Mouse (Mus musculus) cerebellum, adult 8-10 months (tissue): ENCODE measurements around the gene Tbc1d30.
A peak's percentile ranks its signal among the peaks of the same experiment; 100 is the strongest.

Source experiments
- DNase-seq: peaks from one replicate; pipeline ENCODE4 v3.0.0; 2022

The Tbc1d30 gene

DNA sequence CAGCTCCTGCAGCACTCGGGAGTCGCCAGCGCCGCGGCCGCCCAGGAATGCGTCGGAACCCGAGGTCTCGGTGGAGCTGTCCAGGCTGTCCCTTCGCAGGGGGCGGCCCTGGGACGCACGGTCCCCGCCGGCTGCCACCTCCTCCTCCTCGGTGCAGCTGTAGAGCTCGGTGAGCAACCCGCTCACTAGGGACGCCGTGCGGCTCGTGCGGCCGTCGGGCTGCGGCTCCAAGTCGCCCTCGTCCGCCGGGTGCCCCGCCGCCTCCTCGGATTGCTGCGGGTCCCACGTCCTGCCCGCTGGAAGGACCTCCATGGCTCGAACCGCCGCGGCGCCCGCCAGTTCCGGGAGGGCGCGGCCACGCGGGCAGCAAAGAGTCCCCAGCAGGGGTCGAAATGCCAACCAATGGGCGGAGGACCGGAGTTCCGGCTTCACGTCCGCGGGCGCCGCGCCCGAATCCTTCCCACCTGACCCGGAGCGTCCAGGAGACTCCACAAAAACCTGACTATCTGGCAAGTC lies at the start of gene Tbc1d30:
TSS of gene Tbc1d30 (minus strand) at position 213 of the 516 bp plus-strand sequence.
- DNase-seq = peak; percentile 24

DNA sequence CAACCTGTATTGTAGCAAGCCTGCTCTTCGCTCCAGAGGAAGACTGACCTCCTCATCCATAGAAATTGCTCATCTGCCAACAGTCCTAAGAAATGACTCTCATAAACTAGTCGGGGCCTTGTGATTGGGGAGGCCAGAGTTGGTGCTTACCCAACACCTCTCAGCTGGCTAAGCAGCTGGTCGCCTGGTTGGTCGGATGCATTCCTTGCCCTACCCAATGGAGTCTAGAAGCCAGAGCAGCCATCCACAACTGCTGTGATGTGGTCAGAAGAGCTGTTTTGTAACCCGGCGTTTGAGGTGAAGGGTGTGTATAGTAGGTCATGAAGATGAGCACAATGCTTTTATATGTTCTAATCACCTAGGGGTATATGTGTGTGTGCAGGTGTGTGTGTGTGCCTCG lies 47.5 kb upstream of the Tbc1d30 start:
- DNase-seq = no peak

DNA sequence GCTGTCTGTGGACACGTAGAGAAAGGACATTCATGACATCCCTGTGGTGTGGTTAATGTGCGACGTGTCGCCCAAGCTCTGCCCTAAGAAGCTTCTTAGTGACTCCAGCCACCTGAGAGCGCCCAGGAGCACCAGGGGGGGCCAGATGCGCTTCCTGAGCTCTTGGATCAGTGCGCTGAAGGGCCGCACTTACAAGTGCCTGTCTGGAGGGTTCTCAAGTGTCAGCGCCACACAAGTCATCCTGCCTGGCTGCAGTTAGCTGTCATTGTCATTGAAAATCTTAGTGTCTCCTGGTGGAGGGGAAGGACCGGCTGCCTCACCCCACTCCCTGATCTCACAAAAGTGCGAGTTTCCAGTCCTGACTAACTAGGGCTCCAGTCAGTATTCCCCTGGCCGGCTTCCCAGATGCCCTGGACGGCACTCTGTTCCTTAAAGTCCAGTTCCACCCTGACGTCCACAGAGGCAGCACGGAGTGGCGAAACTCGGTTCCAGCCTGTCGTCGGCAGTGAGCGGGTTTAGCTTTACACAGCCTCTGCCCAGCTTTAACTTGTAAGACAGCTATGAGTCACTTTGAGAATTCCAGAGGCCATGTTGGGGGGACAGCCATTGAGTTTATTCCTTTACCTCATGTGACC lies 44.6 kb upstream of the Tbc1d30 start:
- DNase-seq = no peak

DNA sequence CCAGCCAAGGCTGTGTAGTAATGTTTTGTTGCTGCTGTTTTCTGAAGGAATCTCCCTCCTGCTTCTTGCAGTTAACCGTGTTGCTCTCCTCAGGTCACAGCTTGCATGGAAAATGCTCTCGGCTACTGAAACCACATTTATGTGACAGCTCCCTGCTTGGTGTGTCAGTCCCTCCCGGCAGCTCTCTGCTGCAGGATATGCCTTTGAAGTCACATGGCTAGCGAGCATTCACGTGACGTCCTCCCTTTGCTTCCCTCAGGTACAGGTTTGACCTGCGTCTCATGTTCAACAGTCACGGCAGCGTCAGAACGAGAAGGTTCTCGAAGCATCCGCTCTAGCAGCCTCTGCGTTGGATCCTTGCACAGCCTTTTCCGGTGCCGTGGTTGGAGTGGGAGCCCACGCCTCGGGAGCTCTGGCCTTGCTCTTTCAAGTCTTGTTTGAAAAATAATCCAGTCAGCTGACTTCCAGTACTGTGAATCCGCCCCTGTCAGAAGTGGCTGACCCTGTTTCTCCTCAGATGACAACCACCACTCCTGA lies 43.8 kb upstream of the Tbc1d30 start:
- no peak for DNase-seq

DNA sequence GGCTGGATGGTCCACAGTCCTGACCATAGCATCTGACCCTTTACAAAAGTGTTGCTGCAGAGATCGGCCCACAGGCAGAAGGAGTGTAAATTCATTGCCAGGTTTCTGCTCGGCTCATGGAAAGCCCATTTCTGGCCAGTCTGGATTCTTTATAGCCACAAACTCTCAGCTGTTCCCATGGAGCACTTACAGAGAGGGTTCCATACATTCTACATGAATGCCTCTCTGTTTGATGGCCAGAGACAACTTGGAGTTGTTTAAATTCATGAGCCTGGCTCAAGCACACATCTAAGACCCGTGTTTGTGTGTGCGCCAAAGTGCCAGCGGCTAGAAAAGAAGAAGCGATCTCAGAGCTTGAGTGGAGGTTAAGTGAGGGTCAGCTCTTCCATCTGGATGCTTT lies 43.2 kb upstream of the Tbc1d30 start:
- DNase-seq = no peak

DNA sequence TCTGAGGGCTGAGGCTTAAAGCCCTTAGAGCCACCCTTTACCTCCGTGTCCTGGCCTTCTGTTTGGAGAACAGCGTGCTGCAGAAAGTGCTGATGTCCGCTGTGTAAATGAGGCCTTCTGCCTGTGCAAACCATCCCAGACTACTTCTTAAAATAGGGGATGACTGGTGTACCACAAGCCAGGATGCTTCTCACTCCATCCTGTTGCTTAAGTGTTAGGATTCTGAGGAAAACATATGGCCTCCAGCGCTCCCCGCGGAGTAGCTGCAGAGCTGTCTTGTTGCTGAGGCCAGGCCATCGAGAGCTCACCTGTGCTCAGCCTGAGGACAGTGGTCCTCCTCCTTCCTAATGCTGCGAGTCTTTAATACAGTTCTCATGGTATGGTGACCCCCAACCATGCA lies 40.8 kb upstream of the Tbc1d30 start:
- DNase-seq = no peak

DNA sequence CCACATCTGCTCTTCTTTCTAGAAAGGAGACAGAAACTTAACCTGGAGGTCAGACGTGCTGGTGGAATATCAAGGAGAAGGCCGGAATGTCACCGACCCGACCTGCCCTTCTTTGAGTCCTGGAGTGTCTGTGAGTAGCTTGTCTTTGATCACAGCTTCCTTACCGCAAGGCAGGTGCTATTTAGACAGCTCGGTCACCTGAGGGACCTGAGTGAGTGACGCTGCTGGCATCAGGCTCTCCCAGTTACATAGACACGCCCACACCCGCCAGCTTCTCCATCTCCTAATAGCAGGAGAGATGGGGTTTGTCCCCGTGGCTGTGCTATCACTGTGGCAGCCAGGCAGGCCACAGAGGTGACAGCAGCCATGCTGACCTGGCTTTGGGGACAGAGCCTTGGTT lies 39.5 kb upstream of the Tbc1d30 start:
- no peak for DNase-seq

DNA sequence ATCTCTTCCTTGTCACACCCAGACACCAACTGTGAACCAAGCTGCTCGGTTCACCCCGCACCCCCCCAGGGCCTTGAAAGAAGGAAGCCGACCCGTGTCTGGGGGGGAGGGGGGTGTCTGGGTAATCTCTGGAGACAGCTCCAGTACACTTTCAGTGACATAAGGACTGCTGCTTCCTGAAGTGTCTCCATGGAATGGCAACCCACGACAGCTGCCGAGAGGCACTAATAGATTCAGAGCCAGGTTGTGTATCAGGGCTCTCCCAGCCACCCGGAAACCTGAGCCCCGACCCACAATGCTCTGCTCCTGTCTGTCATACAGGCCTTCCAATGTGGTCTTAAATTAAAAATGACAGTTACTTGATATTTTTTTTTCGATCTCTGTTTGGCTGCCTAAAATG lies 35.3 kb upstream of the Tbc1d30 start:
- DNase-seq = no peak

DNA sequence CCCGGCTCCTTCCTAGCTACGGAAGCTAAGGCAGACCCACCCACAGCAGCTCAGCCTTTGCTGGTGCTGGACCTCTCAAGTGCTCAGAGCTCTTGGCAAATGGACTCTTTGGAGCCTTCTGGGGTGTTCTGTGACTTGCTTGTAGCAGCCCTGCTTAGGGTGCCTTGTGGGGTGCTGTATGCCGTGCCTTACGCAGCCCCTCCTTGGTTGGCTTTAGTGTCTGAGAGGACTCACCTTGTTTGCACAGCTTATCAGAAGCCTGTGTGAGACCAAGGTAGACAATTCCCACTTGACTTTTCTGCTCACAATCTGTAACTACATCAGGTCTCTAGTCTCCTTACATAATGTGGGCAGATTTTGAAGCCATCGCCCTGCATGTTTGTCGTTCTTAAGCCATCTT lies 34.6 kb upstream of the Tbc1d30 start:
- DNase-seq = no peak

DNA sequence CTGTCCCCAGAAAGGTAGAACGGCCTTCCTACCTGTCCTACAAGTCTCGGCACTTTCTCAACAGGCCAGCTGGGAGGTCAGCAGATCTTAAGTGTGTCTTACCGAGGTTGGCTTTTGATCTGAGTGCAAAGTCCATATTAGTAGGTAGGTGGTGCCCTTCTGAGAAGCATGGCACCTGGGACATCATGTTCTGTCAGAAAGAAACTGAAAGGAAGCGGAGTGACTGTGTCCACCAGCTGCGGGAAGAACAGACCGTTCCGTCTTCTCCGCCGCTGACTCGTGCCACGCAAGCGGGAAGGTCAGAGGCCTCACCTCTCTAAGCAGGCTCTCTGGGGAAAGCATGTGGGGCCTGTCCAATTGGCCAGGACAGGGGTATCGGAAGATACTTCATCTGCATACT lies 33.6 kb upstream of the Tbc1d30 start:
- no peak for DNase-seq

DNA sequence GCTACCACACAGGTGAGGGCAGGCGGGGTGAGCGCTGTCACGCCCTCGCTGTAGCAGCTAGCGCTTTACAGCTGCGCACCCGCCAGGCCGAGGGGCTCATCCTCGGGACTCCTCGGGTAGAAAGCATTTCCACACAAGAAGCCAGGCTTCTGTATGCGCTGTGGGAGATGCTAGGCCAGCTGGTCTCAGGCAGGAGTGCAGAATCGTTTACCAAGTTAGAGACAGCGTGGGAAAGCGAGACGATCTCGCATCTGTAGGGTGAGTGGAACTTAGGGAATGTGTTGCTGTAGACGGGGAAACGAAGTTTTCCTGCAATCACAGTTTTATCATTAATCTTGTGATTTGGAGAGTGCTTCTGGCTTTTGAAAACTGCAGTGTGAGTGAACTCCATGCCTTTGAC lies 30.2 kb upstream of the Tbc1d30 start:
- DNase-seq = no peak

DNA sequence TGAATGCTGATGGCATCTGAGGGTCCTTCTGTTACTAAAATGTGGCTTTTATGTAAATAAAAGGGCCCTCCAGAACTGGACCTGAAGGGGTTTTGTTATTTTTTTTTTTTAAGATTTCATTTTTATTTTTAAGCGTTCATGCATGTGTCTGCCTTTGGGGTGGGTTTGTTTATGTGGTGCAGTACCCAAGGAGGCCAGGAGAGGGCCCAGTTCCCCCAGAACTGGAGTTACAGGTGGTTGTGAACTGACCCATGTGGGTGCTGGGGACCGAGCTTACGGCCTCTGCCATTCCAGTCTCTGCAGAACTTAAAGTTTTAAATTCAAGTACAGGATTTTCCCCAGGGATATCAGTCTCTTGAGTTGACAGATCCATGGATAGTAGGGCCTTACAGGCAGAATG lies 28.3 kb upstream of the Tbc1d30 start:
- no peak for DNase-seq

DNA sequence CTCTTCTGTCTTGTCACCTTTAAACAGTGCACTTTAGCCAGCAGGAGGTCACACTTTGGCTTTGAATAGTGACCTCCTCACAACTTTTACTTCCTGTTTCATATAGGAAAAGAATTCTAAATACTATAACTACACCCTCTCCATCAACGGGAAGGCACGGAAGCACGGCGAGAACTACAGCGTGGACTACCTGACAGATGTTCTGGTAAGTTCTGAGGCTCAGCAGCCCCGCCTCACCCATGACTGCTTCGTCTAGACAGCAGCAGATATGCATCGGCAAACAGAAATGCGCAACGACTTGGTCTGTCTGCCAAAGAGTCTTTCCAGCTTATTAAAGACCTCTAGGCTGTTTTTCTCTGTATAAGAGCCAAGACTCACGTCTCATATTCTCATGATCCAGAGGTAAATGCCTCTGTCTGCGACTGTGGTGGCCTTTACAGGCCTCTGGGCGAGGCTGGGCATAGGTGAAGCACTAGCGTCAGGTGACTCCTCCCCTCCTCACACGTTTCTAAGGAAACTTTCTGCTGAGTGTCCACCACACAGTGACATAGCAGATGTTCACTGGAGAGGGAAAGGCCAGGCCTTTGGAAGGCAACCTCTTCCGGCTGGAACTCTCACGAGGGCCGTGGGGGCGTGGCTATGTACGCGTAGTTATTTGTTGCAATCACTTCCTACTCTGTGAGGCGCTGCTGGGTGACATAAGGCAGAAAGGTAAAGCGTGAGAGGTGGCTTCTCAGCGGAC lies 25.6 kb upstream of the Tbc1d30 start:
- DNase-seq = no peak

DNA sequence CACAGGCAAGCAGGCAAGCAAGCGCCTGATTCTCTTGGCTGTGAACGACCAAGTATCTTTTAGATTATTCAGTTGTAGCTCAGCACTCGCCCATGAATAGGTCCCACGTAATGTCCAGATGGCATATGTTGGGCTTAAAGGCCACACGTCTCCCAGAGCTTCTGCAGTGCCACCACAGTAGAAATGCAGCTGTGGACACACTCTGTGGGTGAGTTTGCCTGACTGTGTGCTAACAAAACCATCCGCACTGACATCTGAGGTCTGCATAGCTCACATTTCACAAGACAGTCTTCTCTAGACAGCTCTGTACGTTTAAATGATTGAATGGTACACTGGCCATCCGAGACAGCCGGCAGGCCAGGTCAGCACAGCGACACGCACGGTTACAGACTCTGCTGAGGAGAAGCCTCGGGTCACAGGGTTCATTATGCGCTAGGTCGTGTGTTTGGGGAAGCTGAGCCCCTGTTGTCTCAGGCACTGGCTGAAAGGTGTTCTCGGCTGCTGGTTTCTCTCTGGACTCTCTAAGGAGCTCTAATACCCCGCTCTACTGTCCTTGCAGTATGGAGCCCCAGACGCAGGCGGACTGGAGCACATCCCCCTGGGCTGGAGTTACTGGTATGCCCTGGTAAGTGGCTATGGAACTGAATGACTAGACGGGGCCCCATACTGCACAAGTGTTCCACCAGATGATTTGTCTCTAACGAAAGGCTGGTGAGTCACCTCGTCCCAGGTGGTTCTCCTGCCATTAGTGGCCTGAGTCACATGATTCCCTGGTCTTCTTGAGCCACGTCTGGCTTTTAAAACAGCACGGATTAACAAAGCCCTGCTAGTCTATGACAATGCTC lies 24.8 kb upstream of the Tbc1d30 start:
- no peak for DNase-seq

DNA sequence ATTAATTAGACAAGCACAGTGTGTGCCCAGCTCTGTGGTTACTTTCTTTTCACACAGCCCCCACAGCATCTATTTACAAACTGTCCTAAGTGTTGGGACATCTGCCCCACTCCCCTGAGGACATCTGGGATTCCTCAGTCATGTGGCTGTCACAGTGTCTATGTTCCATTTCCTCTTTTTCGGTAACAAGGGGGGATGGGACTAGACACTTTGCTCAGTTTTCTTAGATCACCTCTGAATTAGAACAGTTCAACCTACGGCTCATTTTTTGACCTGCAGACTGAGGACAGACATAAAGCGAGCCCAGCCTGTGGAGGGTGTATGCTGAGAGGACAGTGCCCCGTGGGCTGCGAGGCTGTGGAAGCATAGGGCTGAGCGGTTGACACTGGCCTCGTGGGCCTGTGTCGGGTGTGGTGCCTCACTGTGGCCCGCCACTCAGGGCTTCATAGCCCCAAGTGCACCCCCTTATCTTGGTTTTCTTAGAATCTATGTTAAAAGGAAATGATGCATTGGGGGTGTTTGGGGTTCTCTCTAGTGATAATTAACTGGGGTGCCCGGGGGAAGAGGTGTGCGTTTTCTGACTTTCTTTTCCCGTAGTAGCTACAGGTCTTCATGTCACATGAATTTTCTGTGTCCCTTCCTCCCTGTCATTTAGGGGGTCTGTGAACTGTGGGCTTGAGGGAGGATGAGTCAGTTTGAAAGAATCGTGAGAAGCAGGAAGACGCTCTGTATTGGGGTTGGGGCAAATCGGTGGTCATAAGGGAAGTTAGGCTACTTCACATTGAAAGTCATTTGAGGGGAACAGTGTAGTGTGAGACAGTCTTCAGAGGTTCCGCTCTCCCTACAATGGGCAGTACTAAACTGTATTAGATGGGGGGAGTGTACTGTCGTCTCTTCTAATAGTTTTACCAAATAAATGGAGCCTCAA lies 23.9 kb upstream of the Tbc1d30 start:
- no peak for DNase-seq

DNA sequence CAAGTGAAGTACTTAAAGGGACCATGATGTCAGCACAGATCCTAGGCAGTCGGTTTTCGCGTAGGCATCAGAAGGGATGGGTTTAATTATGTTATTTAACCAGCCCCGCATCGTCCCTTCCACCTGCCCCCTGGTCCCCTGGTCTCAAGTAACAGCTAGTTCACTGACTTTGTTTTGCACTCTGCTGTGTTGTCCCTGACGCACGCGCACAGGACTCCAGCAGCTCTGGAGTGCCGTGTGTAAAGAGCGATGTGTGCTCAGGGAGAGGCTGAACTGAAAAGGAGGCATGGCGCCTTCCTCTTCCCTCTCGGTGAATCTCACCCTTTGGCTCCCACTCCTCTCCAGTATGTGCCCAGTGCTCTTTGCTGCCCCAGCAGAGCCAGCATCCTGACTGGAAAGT lies 22.9 kb upstream of the Tbc1d30 start:
- DNase-seq = no peak

DNA sequence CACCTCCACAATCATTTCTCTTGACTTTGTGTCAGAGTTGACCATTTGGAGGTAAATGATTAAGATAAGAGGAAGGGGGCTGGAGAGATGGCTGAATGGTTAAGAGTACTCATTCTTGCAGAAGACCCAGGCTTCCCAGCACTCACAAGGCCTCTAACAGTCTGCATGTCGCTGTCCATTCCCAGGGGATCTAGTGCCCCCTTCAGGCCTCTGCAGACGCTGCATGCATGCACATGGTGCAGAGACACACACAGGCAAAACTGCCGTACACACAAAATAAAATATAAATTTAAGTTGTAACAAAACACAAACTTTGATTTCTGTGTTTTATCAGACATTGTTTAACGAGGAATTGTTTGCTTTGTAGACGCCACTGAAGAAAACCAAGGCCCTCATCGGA lies 19.7 kb upstream of the Tbc1d30 start:
- DNase-seq = no peak

DNA sequence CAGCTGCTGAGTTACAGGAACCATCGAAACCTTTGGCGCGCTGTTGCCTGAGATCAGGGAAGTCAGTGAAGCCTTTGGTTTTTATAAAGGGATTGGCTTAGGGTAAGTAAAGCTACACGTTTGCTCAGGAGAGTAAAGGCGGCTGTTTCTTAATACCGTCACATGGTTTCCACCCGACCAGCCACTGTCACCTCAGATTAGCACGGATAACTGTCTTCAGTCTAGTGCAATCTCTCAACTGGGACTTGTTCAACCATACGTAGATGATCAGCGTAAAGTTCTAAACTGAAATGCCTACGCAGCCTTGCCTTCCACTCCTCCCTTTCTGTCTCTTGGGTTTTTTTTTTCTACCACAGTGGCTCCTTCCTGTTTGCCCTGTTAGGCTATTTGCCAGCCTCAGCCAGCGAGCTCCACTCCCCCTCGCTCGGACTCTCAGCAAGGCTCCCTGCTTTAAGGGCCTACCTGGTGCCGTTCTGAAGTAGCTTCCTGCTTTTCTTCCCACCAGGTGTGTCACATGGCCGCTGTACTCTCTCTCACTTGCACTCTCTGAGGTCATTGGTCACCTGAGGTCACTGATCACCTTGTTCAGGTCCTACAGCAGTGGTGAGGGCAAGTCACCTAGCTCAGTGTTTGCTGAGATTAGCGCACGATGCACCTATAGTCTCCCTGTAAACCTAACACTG lies 17.8 kb upstream of the Tbc1d30 start:
- no peak for DNase-seq

DNA sequence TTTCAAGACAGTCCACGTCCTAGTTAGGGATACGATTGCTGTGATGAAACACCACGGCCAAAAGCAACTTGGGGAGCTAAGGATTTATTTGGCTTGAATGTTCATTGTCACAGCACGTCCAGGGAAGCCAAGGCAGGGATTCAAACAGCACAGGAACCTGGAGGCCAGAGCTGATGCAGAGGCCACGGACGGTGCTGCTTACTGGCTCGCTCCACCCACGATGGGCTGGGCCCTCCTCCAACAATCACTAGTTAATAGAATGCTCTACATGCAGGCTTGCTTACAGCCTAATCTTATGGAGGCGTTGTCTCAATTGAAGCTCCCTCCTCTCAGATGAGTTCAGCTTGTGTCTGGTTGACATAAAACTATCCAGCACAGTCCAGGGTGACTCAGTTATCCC lies 16.7 kb upstream of the Tbc1d30 start:
- no peak for DNase-seq

DNA sequence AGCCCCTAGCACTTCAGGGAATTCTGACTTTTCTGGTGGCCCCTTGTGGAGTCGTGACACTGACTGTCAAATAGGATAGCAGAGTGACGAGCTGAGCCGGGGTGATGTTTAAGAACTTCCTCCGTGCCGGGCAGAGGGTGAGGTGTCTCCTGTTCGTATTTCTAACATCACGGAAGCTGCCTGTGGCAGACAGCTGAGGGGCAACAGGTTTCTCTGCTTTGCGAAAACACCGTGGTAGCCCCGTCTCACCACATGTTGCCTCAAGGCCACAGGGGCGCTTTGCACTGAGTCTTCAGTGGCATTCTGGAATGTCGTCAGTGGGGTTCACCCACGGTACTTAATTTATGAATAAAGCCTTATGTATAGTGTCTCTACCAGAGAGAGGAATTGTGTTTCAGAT lies 16.2 kb upstream of the Tbc1d30 start:
- no peak for DNase-seq

DNA sequence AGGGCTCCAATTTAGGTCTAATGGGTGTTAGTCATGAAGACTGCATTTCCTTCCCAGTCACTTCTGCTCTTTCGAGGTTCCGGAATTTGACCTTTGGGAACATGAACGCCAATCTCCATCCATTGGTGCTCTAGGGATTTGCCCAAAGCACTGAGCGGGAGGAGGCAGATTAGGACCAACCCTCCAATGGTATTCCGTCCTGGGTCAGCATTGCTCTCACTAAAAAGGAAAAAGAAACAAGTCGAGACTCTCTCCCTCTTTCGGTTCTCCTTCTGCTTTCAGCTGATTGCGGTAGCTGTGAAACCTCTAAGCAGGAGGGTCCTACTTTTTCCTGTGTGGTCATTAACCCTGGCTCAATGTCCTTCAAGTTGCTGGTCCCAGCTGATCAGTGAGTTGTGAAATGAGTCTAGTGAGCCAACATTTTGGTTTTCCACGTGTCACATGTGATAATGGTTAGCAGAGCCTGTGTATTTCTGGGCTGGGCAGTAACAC lies 14.7 kb upstream of the Tbc1d30 start:
- DNase-seq = peak; percentile 15
